Comparison of ENCODE assay signal across 10 mouse cellular contexts in genomic region chr2:152409781-152410180, GRCm38 (mm10). TPM values are rescaled to one million over a fixed set of nuclear protein-coding genes. Genes with fewer than 3 reads are reported as not detected.
DNase-seq lines count a peak whose midpoint lies in the region; ATAC-seq lines count a peak whose summit lies in the region.
"Had no signal": no experiment of that assay in that cellular context is flagged by ENCODE, and none has a peak within 500 bp of the region (broad histone marks: within the 10 kb centered on the region; RNA-seq: fewer than 3 reads in every experiment).

No protein-coding gene starts in this region.

- no peak overlapping the region for H3K4me2 ChIP-seq in liver, embryonic 11.5 days
- H3K4me2 ChIP-seq in forebrain, embryonic 13.5 days: no peak overlapping the region
- no peak overlapping the region for H3K4me2 ChIP-seq in neural tube, embryonic 13.5 days

- H3K4me3 ChIP-seq in liver, embryonic 11.5 days (ENCODE audit: low read depth, low read length): no peak overlapping the region
- H3K4me3 ChIP-seq in forebrain, embryonic 13.5 days: no peak overlapping the region
- H3K4me3 ChIP-seq in neural tube, embryonic 13.5 days: no peak overlapping the region

- no peak overlapping the region for H3K9ac ChIP-seq in liver, embryonic 11.5 days (ENCODE audit: low read depth, low read length)
- H3K9ac ChIP-seq in forebrain, embryonic 13.5 days: no peak overlapping the region
- no peak overlapping the region for H3K9ac ChIP-seq in neural tube, embryonic 13.5 days

- H3K27me3 ChIP-seq in liver, embryonic 11.5 days (replicated peaks; ENCODE audit: control insufficient read depth, insufficient read depth, low read length): no peaks in the 10 kb centered on the region
- no peaks in the 10 kb centered on the region for H3K27me3 ChIP-seq in forebrain, embryonic 13.5 days
- no peaks in the 10 kb centered on the region for H3K27me3 ChIP-seq in neural tube, embryonic 13.5 days

- H3K9me3 ChIP-seq in liver, embryonic 11.5 days (ENCODE audit: control insufficient read depth, low read length): no peaks in the 10 kb centered on the region
- H3K9me3 ChIP-seq in forebrain, embryonic 13.5 days (replicated peaks): no peaks in the 10 kb centered on the region
- H3K9me3 ChIP-seq in neural tube, embryonic 13.5 days: no peaks in the 10 kb centered on the region

- H3K36me3 ChIP-seq in liver, embryonic 11.5 days (ENCODE audit: control insufficient read depth, insufficient read depth, low read length): peaks cover 4% of the 10 kb centered on the region; the same call in 1 of the 2 replicates
- H3K36me3 ChIP-seq in forebrain, embryonic 13.5 days (ENCODE audit: poor library complexity, severe bottlenecking): no peaks in the 10 kb centered on the region
- no peaks in the 10 kb centered on the region for H3K36me3 ChIP-seq in neural tube, embryonic 13.5 days

- H3K4me1 ChIP-seq in liver, embryonic 11.5 days (replicated peaks; ENCODE audit: control insufficient read depth, insufficient read depth, low read length): peaks cover 37% of the 10 kb centered on the region
- peaks cover 47% of the 10 kb centered on the region for H3K4me1 ChIP-seq in forebrain, embryonic 13.5 days
- H3K4me1 ChIP-seq in neural tube, embryonic 13.5 days (replicated peaks): peaks cover 60% of the 10 kb centered on the region

- ATAC-seq in liver, embryonic 11.5 days (replicated peaks; ENCODE audit: low FRiP score): no peak
- ATAC-seq in forebrain, embryonic 13.5 days: no peak
- ATAC-seq in neural tube, embryonic 13.5 days (ENCODE audit: low read depth): no peak
- ATAC-seq in megakaryocyte, adult 5-6 weeks (ENCODE audit: poor library complexity, severe bottlenecking): no peak

- intact Hi-C loops in heart, postnatal 36 days (cut with DNase I): no loop called here

- WGBS in liver, embryonic 11.5 days: 77% methylated on average over 6 of the region's 6 CpGs
- 79% methylated on average over 6 of the region's 6 CpGs for WGBS in forebrain, embryonic 13.5 days
- WGBS in neural tube, embryonic 13.5 days: 83% methylated on average over 6 of the region's 6 CpGs

- H3K27ac ChIP-seq in liver, embryonic 11.5 days (ENCODE audit: low read depth, low read length): peak overlapping the region; percentile 88; the same call in 1 of the 2 replicates
- peak overlapping the region; percentile 98 for H3K27ac ChIP-seq in forebrain, embryonic 13.5 days
- H3K27ac ChIP-seq in neural tube, embryonic 13.5 days (replicated peaks): peak overlapping the region; percentile 97

- peak; percentile 90 for DNase-seq in heart, adult 11 months
- no peak for DNase-seq in heart, postnatal 36 days
- DNase-seq in liver, embryonic 11.5 days (ENCODE audit: low spot score): no peak
- DNase-seq in liver: no peak
- no peak for DNase-seq in testis, postnatal 10 days (ENCODE audit: low spot score)
- DNase-seq: lung, adult 2 months had no signal

RNA-seq across cellular contexts. Expression of gene Zcchc3, which starts 5.0 kb away (rescaled TPM):
- total RNA-seq in heart, postnatal 36 days (2021): 10 to 100 TPM in 1 of 2 experiments, 1 to 10 TPM in 1; 8.0 to 10.0 TPM
- 41.6 and 44.6 TPM in 2 replicates for polyA plus RNA-seq in liver, embryonic 11.5 days (2014; fragmentation: Nextera tagmentation; extraction: Ambion mirVana)
- 25.3 and 25.9 TPM in 2 replicates for polyA plus RNA-seq in forebrain, embryonic 13.5 days (2015; fragmentation: Nextera tagmentation; extraction: Ambion mirVana)
- 21.5 and 24.5 TPM in 2 replicates for polyA plus RNA-seq in neural tube, embryonic 13.5 days (2015; fragmentation: Nextera tagmentation; extraction: Ambion mirVana)
- total RNA-seq in megakaryocyte, adult 5-6 weeks (2015): 0.98 and 1.9 TPM in 2 replicates
- total RNA-seq in megakaryocyte, adult 5-6 weeks (2017): 2.1 and 2.6 TPM in 2 replicates

RNA-seq across cellular contexts. Expression of gene 6820408C15Rik, which starts 5.6 kb away (rescaled TPM):
- total RNA-seq in heart, postnatal 36 days (2021): 1 to 10 TPM; 2.0 to 2.1 TPM
- polyA plus RNA-seq in liver, embryonic 11.5 days (2014; fragmentation: Nextera tagmentation; extraction: Ambion mirVana): 0.31 and 1.1 TPM in 2 replicates
- polyA plus RNA-seq in forebrain, embryonic 13.5 days (2015; fragmentation: Nextera tagmentation; extraction: Ambion mirVana): 1.6 and 2.6 TPM in 2 replicates
- polyA plus RNA-seq in neural tube, embryonic 13.5 days (2015; fragmentation: Nextera tagmentation; extraction: Ambion mirVana): 0.67 and 0.83 TPM in 2 replicates
- not detected in 2 replicates for total RNA-seq in megakaryocyte, adult 5-6 weeks (2015)
- not detected in 2 replicates for total RNA-seq in megakaryocyte, adult 5-6 weeks (2017)

RNA-seq across cellular contexts. Expression of gene Sox12, which starts 11.9 kb away (rescaled TPM):
- total RNA-seq in heart, postnatal 36 days (2021): 10 to 100 TPM in 1 of 2 experiments, 1 to 10 TPM in 1; 8.2 to 13.8 TPM
- polyA plus RNA-seq in liver, embryonic 11.5 days (2014; fragmentation: Nextera tagmentation; extraction: Ambion mirVana): 8.5 and 9.8 TPM in 2 replicates
- 15.8 and 17.6 TPM in 2 replicates for polyA plus RNA-seq in forebrain, embryonic 13.5 days (2015; fragmentation: Nextera tagmentation; extraction: Ambion mirVana)
- polyA plus RNA-seq in neural tube, embryonic 13.5 days (2015; fragmentation: Nextera tagmentation; extraction: Ambion mirVana): 14.9 and 15.3 TPM in 2 replicates
- total RNA-seq in megakaryocyte, adult 5-6 weeks (2015): 0.27 and 0.60 TPM in 2 replicates
- total RNA-seq in megakaryocyte, adult 5-6 weeks (2017): 0.12 and 0.15 TPM in 2 replicates

RNA-seq across cellular contexts. Expression of gene Nrsn2, which starts 33.3 kb away (rescaled TPM):
- total RNA-seq in heart, postnatal 36 days (2021): not detected
- 0.45 and 0.49 TPM in 2 replicates for polyA plus RNA-seq in liver, embryonic 11.5 days (2014; fragmentation: Nextera tagmentation; extraction: Ambion mirVana)
- 11.8 and 16.4 TPM in 2 replicates for polyA plus RNA-seq in forebrain, embryonic 13.5 days (2015; fragmentation: Nextera tagmentation; extraction: Ambion mirVana)
- 30.7 and 32.0 TPM in 2 replicates for polyA plus RNA-seq in neural tube, embryonic 13.5 days (2015; fragmentation: Nextera tagmentation; extraction: Ambion mirVana)
- not detected in 2 replicates for total RNA-seq in megakaryocyte, adult 5-6 weeks (2015)
- not detected in 2 replicates for total RNA-seq in megakaryocyte, adult 5-6 weeks (2017)
- polyA plus RNA-seq: lung, adult 2 months had no signal

RNA-seq across cellular contexts. Expression of gene Defb23, which starts 54.6 kb away (rescaled TPM):
- not detected for total RNA-seq in heart, postnatal 36 days (2021)
- polyA plus RNA-seq in liver, embryonic 11.5 days (2014; fragmentation: Nextera tagmentation; extraction: Ambion mirVana): not detected in 2 replicates
- not detected in 2 replicates for polyA plus RNA-seq in forebrain, embryonic 13.5 days (2015; fragmentation: Nextera tagmentation; extraction: Ambion mirVana)
- polyA plus RNA-seq in neural tube, embryonic 13.5 days (2015; fragmentation: Nextera tagmentation; extraction: Ambion mirVana): not detected in 2 replicates
- total RNA-seq in megakaryocyte, adult 5-6 weeks (2015): not detected in 2 replicates
- total RNA-seq in megakaryocyte, adult 5-6 weeks (2017): not detected in 2 replicates
- total RNA-seq: layer of hippocampus, postnatal 14 days had no signal
- polyA plus RNA-seq: lung, adult 2 months had no signal
